Mouse (Mus musculus) gonadal fat pad, adult 2 months (tissue): Measurements from ENCODE around the gene Rexo2. TPM values are rescaled to one million over a fixed set of nuclear protein-coding genes. Genes with fewer than 3 reads are reported as not detected.
"Not testable (repeated sequence)": the region's sequence is repeated elsewhere in the genome, so short reads cannot be mapped to it uniquely, and the experiment has no call there.

ENCODE experiments used
- DNase-seq: peaks from one replicate; pipeline ENCODE4 v3.0.0-alpha.2; 2012; ENCODE audit warnings: low read depth
- polyA plus RNA-seq: library from polyadenylated mRNA; depleted of rRNA; stranded (reverse); fragments of >200 nt; gene quantifications from 2 replicates; pipeline ENCODE4 v1.2.3, GENCODE M21; 2012

Gene Rexo2
- polyA plus RNA-seq, 1 experiment, result 87.9 TPM

- DNase-seq, result no peak
Measured at GRCm38 (mm10) chr9:48472441-48473025, 7.9 kb downstream of the Rexo2 start.

GRCm38 (mm10) chr9:48467471-48467870 lies 13.0 kb downstream of the Rexo2 start:
- DNase-seq, result not testable (repeated sequence)

GRCm38 (mm10) chr9:48466804-48467203 lies 13.6 kb downstream of the Rexo2 start:
- DNase-seq, result no peak

GRCm38 (mm10) chr9:48465671-48466070 lies 14.8 kb downstream of the Rexo2 start:
- no peak for DNase-seq

GRCm38 (mm10) chr9:48461545-48461944 lies 18.9 kb downstream of the Rexo2 start:
- DNase-seq, result no peak

- DNase-seq, result no peak
Measured at GRCm38 (mm10) chr9:48460720-48461119, 19.7 kb downstream of the Rexo2 start.

- DNase-seq, result no peak
Measured at GRCm38 (mm10) chr9:48459391-48459790, 21.0 kb downstream of the Rexo2 start.

GRCm38 (mm10) chr9:48458879-48459278 lies 21.5 kb downstream of the Rexo2 start:
- no peak for DNase-seq

- DNase-seq, result no peak
Measured at GRCm38 (mm10) chr9:48455961-48456360, 24.5 kb downstream of the Rexo2 start.

- DNase-seq, result no peak
Measured at GRCm38 (mm10) chr9:48450066-48450465, 30.4 kb downstream of the Rexo2 start.

GRCm38 (mm10) chr9:48447783-48448209 lies 32.6 kb downstream of the Rexo2 start:
- DNase-seq, result no peak

GRCm38 (mm10) chr9:48444821-48445220 lies 35.6 kb downstream of the Rexo2 start:
- DNase-seq, result no peak

GRCm38 (mm10) chr9:48443873-48444272 lies 36.5 kb downstream of the Rexo2 start:
- no peak for DNase-seq

GRCm38 (mm10) chr9:48432449-48432848 lies 48.0 kb downstream of the Rexo2 start:
- no peak for DNase-seq

GRCm38 (mm10) chr9:48427176-48427575 lies 53.2 kb downstream of the Rexo2 start:
- no peak for DNase-seq

- DNase-seq, result no peak
Measured at GRCm38 (mm10) chr9:48423256-48423655, 57.2 kb downstream of the Rexo2 start.

- DNase-seq, result no peak
Measured at GRCm38 (mm10) chr9:48422382-48422781, 58.0 kb downstream of the Rexo2 start.

- DNase-seq, result no peak
Measured at GRCm38 (mm10) chr9:48421561-48421960, 58.9 kb downstream of the Rexo2 start.

- DNase-seq, result no peak
Measured at GRCm38 (mm10) chr9:48421029-48421428, 59.4 kb downstream of the Rexo2 start.

GRCm38 (mm10) chr9:48420437-48420836 lies 60.0 kb downstream of the Rexo2 start:
- DNase-seq, result no peak

- DNase-seq, result no peak
Measured at GRCm38 (mm10) chr9:48418829-48419228, 61.6 kb downstream of the Rexo2 start.
